Mouse (Mus musculus) right cerebral cortex, postnatal 4 days (tissue): ENCODE results near the gene Tbca.
A peak's percentile ranks its signal among the peaks of the same experiment; 100 is the strongest.

Source experiments
- DNase-seq: peaks from one replicate; pipeline ENCODE4 v3.0.0-alpha.2; 2022

Tbca gene

DNA sequence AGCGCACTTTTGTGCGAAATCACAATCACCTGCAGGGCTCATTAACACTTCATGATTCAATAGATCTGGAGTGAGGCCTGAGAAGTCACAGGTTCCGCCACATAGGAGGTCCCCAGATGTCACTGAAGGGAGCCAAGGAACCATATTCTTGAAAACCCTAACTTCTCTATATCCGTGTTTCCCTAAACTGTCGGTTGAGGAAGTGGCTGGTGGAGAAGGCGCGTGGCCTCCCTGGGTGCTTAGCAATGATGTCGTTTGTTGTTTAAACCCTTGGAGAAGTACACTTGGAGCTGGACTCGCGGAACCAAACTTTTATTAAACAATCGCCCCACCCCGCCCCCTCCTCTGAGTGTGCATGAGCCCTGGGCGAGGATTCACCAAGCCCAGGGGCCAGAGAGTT is 60.6 kb downstream of the Tbca start:
- no peak for DNase-seq

DNA sequence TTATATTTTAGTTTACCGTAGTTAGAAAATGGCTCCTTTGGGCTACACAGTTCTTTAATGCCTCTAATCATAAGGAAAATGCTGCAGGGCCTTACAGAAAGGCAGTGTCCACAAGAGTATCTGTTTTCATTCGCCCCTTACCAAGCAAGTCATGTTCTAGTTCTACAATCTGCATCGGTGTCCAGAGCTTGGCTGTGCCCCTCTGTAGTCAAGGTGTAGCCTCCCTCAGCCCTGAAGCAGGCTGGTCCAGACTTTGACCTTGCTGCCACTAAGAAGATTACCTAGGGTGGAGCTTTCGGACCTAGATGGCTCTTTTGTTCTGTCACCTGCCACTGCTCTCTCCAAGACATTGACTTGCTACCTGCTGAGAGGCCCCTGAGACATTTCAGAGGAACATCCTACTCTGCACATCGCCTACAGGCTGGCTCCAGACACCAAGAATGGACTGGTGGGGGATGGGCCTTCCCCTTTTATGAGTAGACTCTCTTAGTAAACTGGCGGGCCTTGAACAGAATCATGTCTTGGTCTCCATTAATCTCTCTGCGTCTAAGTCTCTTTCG is 69.4 kb downstream of the Tbca start:
- DNase-seq = no peak

DNA sequence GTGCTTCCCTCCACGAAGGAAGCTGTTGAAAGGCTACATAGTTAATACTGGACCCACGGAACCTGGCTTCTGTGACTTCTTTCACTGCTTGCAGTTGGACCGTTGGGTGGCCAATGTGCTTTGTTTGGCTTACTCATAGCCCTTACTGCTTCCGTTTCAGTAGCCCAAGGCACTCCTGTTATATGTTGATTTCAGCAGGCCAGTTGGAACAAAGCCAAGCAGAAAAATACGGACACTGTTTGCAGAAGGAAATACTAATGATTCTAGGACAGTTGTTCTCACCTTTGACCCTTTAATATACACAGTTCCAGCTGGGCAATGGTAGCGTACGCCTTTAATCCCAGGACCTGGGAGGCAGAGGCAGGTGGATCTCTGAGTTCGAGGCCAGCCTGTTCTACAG is 70.5 kb downstream of the Tbca start:
- DNase-seq = no peak

DNA sequence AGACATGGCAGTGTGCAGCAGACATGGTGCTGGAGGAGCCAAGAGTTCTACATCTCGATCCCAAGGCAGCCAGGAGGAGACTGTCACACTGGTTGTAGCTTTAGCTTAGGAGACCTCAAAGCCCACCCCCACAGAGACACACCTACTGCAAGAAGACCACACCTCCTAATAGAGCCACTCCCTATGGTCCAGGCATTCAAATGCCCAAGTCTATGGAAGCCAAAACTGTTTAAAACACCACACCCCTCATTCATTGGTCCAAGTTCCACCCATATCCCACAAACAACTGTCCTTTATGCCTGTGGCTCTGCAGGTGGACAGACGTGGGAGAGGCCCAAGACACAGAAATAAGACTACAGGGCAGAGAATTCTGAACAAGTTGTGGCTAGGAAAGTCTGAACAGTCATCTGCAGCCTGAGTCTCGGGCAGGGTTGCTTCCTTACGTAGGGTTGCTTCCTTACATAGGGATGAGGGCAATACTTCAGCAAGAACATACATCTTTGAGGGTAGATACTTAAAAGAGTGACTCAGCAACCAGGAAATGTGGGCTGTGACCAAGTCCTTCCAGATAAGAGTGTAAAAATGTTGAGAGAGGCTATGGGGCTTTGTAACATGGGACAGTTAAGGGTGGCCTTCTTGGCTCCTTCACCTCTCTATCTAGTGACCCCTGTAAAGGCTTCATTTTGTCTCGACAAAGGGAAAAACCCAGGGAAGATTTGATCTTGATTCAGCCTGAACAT is 74.0 kb downstream of the Tbca start:
- DNase-seq = no peak

DNA sequence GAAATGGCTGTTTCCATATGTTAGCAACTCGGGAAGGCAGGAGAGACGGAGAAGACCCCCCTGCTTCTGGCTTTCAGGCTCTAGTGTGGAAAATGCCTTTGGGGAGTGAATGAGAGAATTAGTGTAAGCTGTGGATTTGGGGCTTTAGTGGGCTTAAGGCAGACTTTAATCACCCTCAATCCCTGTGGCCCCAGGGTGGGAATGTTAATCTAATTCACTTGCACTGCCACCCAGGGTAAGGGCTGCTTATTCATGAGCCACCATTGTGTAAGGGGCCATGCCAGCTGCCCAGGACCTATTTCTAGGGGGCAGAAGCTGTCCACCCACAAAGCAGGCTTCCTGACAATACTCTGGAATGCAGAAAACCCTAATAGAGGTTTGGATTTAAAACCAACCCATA is 78.2 kb downstream of the Tbca start:
- no peak for DNase-seq

DNA sequence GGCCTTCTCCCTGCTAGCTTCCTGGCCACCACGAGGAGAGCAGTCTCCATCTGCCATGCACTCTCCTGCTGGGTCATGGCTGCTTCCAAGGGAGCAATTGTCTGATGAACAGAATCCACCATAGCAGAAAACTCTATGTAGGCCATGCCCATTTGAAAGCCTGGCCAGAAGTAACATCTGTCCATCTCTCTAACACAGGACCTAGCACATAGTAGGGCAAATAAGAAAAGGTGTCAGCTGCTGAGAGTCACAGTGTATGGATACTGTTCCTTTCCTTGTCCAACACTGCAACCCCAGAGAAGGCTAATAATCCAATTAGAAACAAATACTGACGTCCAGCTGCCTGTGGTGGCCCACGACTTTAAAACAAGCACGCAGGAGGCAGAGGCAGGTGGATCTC is 79.1 kb downstream of the Tbca start:
- DNase-seq = no peak

DNA sequence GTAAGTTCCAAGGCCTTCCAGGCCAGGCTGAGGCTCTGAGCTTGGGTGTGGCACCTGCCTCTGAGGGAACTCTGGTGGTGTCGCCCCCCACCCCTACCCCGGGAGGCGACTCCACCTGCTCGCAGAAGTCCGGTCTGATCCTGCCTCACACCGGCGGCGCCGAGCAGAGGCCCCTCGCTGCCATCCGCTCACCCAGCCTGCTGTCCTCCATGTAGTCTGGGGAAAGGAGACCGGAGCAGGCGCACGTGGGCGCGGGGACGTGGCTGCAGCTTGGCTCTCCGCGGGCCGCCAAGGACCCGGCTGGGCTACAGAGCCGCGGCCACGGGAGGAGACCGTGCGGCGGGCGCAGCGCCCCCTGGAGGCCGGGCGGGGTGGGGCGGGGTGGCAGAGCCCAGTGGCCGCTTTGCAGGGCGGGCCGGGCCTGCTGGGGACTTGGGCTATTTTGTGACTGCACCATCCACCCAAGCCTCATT is 79.8 kb downstream of the Tbca start:
- DNase-seq = peak; percentile 60

DNA sequence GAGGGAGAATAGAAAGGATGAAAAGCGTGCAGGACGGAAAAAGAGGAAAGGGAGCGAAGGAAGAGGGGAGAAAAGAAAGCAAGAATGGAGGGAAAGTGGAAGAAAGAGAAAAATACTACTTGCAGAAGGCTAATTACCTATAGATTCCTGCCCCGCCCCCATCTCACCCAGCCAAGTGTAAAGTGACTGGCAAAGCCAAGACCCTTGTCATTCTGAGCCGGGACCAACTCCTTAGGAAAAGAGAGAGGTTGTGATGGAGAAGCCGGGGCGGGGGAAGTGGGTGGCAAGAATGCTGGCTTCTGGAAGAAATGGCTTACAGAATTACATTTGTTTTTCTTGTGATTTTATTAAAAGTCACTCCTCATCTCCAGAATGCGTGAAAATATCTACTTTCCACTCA is 80.8 kb downstream of the Tbca start:
- no peak for DNase-seq

DNA sequence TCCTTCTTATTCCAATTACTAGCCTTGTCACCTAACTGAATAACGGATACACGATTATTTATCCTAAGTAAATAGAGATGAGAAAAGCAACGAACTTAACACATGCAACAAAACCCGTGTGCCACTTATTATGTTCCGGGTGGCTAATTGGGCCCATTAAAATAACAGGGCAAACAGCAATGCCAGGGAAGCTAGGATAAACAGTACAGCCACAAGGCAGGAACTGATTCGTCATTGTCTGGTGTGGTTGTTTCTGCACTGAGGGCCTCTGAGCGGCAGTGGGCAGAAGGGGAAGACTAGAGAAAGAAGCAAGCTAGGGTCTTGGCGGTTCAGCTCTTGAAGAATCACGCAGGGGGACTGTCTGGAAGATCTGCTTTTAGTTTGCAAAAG is 81.4 kb downstream of the Tbca start:
- no peak for DNase-seq

DNA sequence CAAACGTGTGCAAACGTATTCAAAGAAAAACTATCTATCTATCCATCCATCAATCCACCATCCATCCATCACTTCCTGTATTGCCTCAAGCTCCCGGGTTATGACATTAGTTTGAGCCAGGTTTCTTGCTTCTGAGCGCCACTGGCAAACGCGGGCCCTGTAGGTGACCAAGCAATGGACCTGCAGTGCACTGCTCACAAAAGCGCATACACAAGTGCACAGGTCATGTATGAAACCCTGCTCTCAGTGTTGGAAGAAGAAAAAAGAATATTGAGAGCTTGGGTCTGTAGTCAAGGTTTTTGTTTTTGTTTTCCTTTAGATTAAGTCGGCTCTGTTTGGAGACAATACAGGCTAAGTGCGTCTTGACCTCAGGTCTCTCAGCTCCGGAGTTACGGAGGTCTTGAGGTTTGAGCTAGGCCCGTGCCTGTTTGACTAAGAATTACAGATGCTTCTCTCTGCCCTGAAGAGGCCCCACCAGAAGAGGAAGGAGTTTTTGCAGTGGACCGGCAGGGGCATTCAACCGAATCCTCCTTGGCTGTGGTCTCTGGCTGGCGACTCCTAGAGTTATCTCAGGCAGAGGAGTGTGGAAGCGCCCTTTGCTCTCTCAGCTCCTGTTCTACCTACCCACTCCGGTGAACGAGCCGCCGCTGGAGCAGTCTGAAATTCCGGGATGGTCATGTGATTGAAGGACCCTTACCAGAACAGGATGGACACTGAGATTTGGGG is 81.9 kb downstream of the Tbca start:
- DNase-seq = no peak

DNA sequence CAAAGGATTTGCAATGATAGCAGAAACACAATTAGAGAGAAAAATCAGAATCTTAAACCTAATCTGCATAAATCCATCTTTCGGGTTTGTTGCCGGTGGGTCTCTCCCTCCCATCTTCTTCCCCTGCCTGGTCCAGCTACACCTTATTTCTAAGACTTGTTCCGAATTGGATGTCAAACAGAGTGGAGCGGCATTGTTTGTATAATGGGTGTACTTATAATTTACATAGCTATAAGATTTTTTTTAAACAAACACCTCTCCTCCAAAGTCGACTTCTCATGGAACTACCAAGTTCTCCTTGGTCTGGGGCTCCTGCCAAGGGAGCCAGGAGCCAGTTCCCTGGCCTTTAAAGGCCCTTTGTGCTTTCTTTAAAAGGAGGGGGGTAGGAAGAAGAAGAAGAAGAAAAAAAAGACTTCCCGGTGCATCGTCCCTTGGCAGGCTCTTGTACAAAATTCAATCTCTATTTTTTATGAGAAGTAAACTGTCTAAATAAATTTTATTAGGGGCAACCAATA is 83.2 kb downstream of the Tbca start:
- DNase-seq = no peak

DNA sequence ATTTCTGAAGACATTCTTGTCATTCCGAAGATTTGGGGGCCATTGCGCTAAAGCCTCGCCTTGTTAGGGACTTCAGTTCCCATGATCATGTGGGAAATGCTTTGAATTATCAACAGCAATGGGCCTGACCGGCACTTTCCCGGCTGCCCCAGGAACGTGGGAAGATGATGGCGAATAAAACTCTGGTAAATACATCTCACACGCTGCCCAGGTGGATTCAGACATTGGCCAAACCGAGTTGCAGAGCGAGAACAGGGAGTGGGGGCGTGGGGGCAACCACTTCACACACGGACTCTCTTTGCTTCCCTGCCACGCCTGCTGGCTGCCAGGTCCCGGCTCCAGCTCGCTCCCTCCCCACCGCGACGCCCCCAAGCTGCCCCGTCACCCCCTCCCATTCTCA is 83.7 kb downstream of the Tbca start:
- no peak for DNase-seq

DNA sequence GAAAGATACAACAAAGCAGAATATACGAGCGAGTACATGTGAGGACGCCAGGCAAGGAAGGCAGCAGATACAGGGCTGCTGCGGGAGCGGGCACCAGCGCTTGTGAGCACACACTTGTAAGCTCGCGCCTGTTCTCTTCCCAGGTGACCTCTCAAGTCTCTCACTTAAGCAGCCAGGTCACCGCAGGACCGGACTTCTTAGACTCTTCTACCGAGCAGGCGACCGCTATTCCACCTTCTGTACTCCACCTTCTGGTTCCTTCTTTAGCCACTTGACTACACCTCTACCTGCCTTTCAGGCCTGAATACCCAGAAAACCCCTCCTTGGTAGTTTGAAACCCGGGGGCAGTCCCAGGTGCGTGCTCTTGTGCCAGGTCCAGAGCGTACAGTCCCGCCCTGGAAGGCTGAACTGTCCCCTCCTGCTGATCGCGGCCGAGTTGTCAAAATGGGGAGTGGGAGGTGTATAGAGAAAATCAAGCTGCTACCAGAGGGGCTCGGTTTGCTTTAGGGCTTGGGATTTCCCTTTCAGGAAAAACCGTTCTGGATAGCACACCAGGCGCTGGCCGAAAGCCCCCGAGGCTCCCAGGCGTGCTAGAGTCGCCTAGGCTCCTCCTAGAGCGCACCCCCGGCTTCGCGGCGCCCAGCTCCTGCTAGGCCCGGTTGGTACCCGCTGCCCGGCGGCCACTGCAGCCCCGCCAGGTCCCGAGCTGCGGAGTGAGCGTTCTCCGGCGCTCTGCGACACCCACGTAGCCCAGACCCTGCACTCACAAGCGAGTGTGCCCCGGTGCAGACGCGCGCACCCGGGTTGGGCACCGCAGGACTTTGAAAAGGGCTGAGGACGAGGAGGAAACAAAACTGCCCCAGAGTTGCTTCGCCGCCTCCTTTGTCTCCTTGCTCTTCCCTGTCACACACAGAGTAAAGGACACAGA is 84.7 kb downstream of the Tbca start:
- peak; percentile 19 for DNase-seq

DNA sequence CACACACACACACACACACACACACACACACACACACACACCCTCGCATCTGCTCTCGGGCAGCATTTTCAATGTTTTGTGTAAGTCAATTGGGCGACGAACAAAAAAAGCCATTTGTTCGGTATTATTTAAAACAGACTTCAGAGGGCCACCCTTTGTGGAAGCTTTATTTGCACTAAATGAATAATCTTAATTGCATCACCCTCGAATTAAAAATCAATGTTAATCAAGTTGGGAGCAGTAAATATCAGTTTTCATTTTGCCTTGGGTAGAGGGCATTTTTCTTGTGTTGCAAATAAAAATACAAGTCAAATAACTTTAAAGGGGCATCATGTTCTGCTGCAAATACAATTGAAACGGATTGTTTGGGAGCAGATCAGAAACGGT is 85.3 kb downstream of the Tbca start:
- no peak for DNase-seq

DNA sequence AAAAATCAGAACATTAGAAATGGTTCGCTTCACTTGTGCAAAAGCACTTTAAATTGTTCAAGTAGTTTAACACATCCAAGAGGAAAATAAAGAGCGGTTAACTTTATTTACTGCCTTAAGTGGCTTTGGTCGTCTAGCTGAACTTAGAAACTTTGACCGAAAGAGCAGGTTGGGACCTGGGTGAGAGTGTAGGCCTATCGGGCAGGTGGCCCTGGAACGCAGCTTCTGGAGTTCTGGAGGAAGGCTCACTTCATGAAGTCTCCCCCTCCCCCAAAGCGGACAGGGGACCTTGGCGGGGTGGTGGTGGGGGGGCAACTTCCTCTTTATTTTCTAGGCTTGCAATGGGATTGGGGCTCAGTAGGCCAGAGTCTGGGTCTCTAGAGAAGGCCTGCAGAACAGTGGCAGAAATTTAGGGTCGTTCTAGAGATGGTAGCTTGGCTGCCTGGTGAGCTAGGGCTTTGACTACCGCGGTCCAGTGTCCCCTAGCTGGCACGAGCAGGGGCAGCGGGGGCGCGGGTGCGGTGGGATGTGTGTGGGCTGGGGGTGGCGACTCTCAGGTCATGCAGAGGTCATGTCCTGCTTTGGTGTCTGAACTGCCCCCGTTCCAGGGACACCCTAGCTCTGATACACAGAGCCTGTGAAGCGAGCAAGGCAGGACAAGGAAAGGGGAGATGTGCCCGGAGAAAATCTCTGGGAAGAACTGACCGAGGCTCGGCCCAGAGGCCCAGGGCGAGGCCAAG is 86.1 kb downstream of the Tbca start:
- peak; percentile 15 for DNase-seq

DNA sequence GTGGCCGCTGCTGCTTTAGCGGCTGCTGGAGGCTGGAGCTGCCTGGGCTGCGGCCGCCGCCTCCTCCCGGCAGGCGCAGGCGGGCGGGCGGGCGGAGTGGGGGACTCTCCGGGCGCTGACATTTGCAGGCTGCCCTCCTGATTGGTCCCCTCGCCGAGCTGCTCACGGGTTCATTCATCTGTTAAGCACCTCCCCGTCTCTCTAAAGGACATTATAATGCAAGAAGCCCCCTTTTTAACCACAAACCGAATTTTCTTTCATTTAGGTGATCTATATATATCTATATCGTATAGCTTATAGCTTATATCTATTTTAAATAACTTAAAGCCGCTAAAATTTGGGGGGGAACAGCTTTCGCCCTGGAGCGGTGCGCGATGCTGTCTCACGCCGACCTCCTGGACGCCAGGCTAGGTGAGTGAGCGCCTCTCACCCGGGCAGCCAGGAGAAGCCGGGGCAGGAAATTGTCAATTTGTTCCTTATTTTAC is 86.7 kb downstream of the Tbca start, which contains the start of gene Otp:
TSS of gene Otp (plus strand) at position 207 of the 485 bp plus-strand sequence.
- no peak for DNase-seq

DNA sequence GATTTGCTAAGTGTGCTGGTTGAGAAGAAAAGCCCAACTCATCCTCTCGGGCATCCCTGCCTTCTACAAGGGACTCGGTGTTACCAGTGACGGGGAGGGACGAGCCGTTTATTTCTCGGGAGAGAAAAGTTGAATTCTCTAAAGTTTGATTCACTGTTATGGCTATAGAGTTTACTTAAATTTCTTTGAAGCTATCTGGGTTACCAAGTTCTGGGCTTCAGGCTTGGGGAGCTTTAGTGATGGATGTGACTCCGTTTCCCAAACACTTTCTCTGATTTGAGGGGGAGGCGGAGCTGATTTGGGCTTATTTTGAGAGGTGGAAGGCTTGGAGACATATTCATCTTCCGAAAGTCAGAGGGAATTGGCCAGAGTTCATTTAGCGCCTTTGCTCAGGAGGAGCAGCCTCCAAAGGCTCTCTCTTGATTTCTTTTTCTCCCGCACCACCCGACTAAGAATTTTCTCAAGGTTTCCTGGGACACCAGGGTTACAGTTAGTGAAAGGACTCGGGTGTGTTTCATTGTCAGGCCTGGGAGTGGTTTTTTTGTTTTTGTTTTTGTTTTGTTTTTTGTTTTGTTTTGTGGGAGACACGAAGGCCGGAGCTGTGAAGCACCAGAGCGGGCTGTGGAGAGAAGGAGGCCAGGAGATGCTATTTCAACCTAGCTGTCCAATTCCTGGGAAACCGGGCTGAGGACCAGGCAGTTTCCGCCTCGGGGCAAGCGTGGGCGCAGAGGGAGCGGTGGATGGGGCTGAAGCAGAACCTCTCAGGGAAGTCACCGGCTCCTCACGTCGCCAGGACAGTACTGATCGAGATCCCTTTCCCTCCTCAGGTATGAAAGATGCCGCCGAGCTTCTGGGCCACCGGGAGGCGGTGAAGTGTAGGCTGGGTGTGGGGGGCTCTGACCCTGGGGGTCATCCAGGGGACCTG is 87.8 kb downstream of the Tbca start:
- no peak for DNase-seq

DNA sequence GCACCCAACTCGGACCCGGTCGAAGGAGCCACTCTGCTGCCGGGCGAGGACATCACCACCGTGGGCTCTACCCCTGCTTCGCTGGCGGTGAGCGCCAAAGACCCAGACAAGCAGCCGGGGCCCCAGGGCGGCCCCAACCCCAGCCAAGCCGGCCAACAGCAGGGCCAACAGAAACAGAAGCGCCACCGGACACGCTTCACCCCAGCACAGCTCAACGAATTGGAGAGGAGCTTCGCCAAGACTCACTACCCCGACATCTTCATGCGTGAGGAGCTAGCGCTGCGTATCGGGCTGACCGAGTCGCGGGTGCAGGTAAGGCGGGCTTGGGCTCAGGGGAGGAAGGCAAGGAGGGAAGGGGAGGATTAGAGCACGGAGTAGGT is 88.5 kb downstream of the Tbca start:
- no peak for DNase-seq

DNA sequence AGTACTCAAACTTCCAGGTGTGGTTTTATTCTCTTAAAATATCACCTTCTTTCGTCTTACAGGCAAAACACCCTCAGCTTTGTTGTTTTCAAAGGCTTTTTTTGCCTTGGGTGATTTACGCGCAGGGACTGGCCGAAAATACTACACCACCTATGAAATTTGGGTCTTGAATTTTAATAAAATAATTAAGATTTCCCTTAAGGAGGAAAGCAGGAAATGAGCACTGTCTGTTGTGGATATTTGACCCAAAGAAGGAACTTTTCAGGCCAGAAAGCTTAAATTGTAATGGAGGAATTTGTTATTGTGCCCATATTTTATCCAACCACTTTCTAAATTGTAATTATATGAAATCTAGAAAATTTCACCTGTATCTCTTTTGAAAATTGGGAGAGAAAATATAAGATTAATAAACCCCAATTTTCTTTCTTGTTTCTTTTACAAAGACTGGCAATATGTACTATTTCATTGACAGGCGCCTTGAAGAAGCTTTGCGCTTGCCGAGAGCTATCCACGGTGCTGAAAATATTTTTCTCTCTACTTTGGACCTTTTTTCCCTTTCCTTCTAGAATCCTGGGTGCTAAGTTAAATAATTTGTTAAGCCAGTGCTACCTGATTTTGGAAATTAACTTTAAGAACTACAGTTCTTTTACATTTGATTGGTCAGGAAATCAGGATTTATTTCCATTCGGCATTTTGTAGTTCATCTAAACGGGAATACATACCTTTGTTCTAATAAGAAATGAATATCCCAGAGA is 89.5 kb downstream of the Tbca start:
- no peak for DNase-seq

DNA sequence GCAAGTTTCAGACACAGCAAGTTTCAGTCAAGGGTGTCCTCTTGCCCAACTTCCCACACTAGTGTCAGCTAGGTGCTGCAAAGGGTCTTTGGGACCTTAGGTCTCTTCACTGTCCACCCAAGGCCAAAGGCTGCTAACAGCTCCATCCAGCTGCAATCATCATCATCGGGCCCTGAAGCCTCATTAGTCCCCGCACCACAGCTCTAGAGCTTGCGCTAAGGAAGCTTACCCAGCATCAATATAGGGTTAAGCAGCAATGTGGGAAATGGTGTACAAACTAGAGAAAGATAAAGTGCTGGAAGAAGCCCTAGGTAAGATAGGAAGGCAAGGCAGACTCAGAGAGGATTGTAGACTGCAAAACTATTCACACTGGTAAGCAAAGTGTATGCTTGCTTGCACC is 92.5 kb downstream of the Tbca start:
- DNase-seq = no peak
